Mouse (Mus musculus) embryo, embryonic 9.5 days (tissue): ENCODE data around the gene Cdca5.

ENCODE experiments used
- DNase-seq: peaks from one replicate; pipeline ENCODE4 v3.0.0-alpha.2; 2017; ENCODE audit errors: extremely low spot score

Gene Cdca5

DNA sequence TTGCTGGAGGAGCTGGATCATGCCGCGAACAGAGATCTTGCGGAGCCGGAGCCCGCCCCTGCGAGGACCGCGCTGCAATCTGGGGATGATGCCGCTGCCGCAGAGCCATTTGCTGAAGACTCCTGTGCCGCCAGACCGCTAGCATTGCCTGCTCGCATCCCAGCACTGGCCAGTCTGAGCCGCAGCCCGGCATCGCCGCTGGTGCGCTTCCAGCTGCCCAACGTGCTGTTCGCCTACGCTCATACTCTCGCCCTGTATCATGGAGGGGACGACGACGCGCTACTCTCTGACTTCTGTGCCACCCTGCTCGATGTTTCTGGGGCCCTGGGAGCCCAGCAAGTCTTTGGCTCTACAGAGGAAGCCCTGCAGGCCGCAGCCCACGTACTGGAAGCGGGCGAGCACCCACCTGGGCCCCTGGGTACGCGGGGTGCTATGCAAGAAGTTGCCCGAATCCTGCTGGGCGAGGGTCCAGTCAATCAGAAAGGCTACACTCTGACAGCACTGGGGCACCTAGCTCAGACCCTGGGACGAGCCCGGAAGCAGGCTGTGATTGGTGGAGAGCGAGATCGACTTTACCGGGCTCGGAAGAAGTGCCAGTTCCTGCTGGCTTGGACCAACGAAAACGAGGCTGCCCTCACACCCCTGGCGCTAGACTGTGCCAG lies 23.0 kb upstream of the Cdca5 start:
- DNase-seq, result peak; percentile 42

- DNase-seq, result no peak
Observed at GRCm38 (mm10) chr19:6062418-6062817, 22.4 kb upstream of the Cdca5 start.

GRCm38 (mm10) chr19:6063081-6063480 lies 21.7 kb upstream of the Cdca5 start:
- no peak for DNase-seq

GRCm38 (mm10) chr19:6066571-6066970 lies 18.2 kb upstream of the Cdca5 start:
- DNase-seq, result no peak

DNA sequence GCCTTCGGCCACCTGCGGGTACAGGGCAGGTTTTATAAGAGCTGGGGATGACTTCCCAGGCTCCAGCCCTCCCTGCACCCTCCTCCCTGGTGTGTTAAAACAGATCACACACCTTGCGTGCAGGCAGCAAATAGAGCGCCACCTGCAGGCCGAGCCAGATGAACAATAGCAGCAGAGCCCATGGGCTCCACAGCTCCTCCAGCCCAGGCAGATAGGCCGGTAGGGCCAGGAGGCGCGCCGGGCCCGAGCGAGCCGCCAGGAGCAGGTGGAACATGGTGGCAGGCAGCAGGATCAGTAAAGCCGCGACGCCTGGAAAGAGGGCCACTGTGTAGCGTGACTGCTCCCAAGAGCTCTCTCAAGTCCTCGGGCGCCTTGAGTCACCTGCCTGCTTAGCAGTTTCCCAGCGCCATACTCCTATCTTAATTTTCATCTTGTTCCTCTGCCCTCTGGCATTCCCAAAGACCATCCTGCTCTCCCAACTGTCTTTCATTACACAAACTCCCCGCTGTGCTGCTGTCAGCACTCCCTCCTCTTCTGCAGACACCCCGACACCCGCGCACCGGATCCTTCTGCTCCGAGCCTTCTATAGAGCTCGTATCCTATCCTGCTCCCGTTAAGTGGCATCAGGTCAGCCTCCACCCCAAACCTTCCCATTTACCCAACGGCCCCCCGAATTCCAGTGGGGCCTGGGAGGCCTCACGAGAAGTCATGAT lies 17.6 kb upstream of the Cdca5 start:
- peak; percentile 87 for DNase-seq

GRCm38 (mm10) chr19:6067724-6068415 lies 16.9 kb upstream of the Cdca5 start, which contains the start of gene Tm7sf2:
Gene Tm7sf2 (minus strand): TSS chr19:6068373.
- DNase-seq, result peak; percentile 89

DNA sequence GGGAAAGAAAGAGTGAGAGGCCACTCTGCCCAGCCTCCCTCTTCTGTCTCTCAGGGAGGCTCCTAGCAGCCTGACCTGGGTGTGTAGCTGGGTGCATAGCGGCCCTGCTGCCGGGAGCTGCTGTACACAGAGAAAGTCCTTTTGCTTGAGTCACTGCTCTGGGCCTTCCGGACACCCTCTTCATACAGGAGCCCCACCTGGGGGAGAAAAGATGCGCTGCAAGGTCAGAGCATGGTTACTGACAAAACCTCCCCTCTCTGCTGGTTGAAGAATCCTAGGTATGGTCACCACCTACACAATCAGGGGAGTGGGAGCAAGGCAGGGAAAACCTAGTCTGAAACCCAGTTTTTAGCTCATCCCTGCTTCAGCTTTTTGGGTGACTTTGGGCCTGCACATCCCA lies 15.8 kb upstream of the Cdca5 start:
- DNase-seq, result no peak

DNA sequence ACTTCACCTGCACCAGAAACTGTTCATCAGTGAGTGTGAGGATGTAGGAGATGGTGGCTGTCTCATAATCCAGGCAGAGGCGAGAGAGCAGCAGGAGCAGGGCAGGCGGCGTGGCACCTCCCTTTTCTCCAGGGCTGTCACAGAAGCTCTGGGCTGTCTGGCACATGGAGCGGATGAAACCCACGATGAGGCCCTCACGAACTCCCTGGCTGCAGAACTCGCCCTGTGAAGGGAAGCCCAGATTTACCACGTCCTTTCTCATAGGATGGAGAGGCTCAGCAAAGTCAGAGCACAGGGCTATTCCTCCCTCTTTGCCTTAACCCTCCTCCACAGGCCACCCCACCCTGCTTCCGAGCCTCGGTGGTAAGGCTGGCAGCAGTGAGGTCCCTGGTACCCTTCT lies 14.9 kb upstream of the Cdca5 start:
- no peak for DNase-seq

- no peak for DNase-seq
Observed at GRCm38 (mm10) chr19:6070571-6071250, 14.1 kb upstream of the Cdca5 start.

- no peak for DNase-seq
Observed at GRCm38 (mm10) chr19:6071261-6071660, 13.5 kb upstream of the Cdca5 start.

- no peak for DNase-seq
Observed at GRCm38 (mm10) chr19:6073889-6074288, 10.9 kb upstream of the Cdca5 start.

DNA sequence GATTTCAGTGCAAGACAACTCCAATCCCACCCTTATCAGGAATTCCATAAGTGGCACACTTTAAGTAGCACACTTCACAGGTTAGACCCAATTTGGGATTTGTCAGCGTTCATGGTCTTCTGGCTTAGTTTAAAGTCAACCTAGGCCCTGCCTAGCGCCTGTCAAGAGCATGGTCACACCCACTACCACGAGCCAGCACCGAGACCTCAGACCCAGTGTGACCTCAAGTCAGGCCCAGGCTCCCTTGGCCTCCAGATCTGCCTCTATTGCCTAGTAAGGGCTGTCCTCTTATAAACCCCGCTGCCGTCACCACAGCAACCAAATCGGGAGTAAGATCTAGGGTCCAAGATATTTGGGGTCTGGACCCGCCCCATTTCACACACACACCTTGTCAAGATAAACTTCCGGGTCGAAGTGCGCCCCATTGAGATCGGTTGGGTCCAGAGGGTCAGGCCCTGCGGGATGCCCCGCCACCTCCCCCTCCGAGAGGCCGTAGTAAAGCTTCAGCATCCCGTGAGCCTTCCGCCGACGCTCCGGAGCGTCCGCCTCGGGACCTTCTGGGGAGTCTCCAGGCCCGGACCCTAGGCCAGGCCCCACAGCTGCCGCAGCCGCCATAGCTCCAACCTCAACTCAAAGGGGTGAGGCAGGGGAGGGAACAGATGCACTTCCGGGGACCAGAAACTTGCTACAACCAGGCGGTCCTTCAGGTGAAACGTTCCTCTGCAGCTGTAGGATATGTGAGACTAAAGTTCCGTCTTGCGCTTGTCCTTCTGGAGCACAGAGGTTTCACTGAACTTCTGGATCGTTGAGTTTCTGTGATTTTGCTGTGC lies 8.0 kb upstream of the Cdca5 start, which contains the start of gene Vps51:
Gene Vps51, minus strand, starts transcription at position 668 of the 830 bp plus-strand sequence.
- peak; percentile 91 for DNase-seq

DNA sequence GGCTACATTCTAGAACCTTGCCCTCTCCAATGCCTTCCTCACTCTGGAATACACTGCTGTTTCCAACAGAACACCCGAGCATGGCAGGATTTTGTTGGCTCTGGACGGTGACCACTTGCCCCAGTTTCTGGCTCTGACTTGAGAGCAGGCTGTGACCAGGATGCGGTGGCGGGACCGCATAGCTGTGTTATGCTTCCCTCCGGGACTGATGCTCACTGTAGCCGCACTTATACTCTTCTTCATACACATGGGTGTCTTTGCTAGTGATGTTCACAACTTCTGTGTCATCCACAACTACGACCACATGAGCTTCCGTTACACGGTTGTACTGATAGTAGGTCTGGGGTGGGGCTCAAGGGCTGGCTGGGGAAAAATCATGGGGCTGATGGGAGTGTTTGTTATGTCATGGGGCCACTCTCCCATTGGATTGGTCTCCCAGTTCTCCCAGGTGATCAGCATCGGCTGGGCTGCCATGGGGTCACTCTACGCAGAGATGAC lies 4.8 kb upstream of the Cdca5 start, which contains the start of gene Tmem262:
Gene Tmem262, plus strand, starts transcription at position 51 of the 498 bp plus-strand sequence.
- no peak for DNase-seq

DNA sequence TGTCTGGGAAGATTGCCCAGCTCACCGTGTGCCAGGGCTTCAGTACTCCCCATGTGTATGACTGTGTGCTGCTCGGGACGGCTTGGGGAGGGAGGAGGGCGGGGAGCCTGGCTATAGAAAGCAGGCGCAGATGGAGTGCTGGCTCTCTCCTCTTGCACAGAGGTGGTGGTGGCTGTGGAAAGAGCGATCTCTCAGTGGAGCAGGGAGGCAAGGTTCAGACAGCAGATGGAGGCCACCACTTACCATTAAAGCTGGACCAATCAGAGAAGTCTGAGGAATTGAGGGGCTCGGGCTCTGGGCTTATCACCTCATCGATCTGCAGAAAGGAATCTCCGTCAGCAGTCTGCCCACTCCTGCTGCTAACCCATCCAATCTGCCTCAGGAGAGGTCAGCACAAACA lies 2.6 kb upstream of the Cdca5 start, which contains the start of gene Gm28374:
Gene Gm28374, minus strand, starts transcription at position 101 of the 400 bp plus-strand sequence.
- no peak for DNase-seq

- peak; percentile 76 for DNase-seq
Observed at GRCm38 (mm10) chr19:6085417-6085879, 665 bp downstream of the Cdca5 start.

DNA sequence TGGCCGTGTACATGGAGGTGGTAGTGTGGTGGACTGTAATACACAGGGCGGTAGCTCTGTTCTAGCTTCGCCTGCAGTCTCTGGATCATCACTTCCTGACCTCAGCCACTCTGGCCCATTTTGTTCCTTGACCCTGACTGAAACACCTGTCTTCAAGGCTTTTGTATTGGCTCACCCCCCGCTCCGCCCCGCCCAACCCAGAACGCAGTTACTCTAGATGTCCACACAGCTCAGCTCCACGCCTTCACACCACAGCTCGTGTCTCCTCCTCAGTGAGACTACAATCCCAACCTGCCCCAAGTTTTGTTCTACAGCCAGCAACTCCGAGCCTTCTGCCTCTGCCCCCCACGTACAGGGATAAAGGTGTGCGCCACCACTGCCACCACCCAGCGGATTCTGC lies 4.1 kb downstream of the Cdca5 start:
- no peak for DNase-seq

- no peak for DNase-seq
Observed at GRCm38 (mm10) chr19:6094119-6094518, 9.3 kb downstream of the Cdca5 start, which contains the start of gene AC131692.1. Gene AC131692.1 (plus strand): TSS chr19:6094419.

- no peak for DNase-seq
Observed at GRCm38 (mm10) chr19:6097847-6098246, 13.1 kb downstream of the Cdca5 start.

GRCm38 (mm10) chr19:6101186-6101585 lies 16.4 kb downstream of the Cdca5 start:
- no peak for DNase-seq

DNA sequence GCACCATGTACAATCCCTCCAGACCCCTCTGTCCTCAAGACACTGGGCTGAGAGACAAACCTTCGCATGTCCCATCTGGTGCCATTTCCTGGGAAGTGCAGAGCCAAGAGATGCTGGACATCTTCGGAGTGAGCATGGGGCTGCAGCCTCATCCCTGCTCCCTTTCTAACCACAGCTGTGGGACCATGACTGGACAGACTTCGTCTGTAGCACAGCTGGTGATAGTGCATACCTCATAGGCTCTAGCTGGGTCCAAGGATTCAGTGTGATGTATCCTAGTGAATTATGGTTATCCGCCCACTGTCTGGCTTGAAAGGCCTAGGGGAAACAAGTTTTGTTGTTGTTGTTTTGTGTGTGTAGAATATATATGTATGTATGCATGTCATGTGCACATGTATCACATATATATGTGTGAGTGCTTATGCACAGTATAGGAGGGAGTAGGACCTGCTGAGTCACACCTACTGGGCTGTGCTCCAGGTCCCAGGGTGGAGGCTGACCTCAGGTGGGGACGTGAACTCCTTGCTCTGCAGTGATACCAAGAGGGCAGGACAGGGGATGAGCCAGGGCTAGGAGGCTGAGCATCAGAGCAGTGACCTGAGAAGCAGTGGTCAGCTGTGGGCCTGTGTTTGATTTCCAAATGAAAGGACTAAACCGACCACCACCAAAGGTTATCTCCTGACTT lies 17.5 kb downstream of the Cdca5 start:
- no peak for DNase-seq
